Mouse (Mus musculus) liver, embryonic 13.5 days (tissue): ENCODE results near the gene Gm21560. TPM values are rescaled to one million over a fixed set of nuclear protein-coding genes. Genes with fewer than 3 reads are reported as not detected.
"Not testable (repeated sequence)": the region's sequence is repeated elsewhere in the genome, so short reads cannot be mapped to it uniquely, and the experiment has no call there.

ENCODE experiments used
- ATAC-seq: fragments of 200-750 bp; cut with Nextera tagmentation; 2 replicates; pipeline ENCODE4 v1.8.0; 2017; ENCODE audit warnings: low read depth, mild to moderate bottlenecking, moderate number of reproducible peaks, moderate library complexity
- DNase-seq: peaks from one replicate; pipeline ENCODE4 v3.0.0; 2022
- H3K27ac ChIP-seq: fragments of 300-500 bp; sonication (generic); 2 replicates; pipeline ENCODE4 v1.5.1; 2015; ENCODE audit warnings: moderate library complexity, mild to moderate bottlenecking, inconsistent platforms
- H3K27me3 ChIP-seq: fragments of 300-500 bp; sonication (generic); 2 replicates; pipeline ENCODE4 v1.6.1; 2015; ENCODE audit warnings: mild to moderate bottlenecking, inconsistent platforms
- H3K36me3 ChIP-seq: fragments of 300-500 bp; sonication (generic); 2 replicates; pipeline ENCODE4 v1.6.1; 2015; ENCODE audit warnings: mild to moderate bottlenecking, inconsistent platforms
- H3K4me1 ChIP-seq: fragments of 300-500 bp; sonication (generic); replicated peaks from 2 replicates; pipeline ENCODE4 v1.6.1; 2015; ENCODE audit warnings: inconsistent platforms
- H3K4me2 ChIP-seq: fragments of 300-500 bp; sonication (generic); 2 replicates; pipeline ENCODE4 v1.6.1; 2015; ENCODE audit warnings: inconsistent platforms, mild to moderate bottlenecking, moderate library complexity
- H3K4me3 ChIP-seq: fragments of 300-500 bp; sonication (generic); replicated peaks from 2 replicates; pipeline ENCODE4 v1.5.1; 2015; ENCODE audit warnings: mild to moderate bottlenecking, inconsistent platforms
- H3K9ac ChIP-seq: fragments of 300-500 bp; sonication (generic); 2 replicates; pipeline ENCODE4 v1.6.1; 2015; ENCODE audit warnings: mild to moderate bottlenecking, inconsistent platforms
- H3K9me3 ChIP-seq: fragments of 300-500 bp; sonication (generic); replicated peaks from 2 replicates; pipeline ENCODE4 v1.6.1; 2016; ENCODE audit warnings: inconsistent platforms
- WGBS: fragments of 180-500 bp; shearing (Covaris S2); methylation state at CpG from one replicate; pipeline ENCODE4 v1.1.7; 2015; ENCODE audit not compliant: insufficient replicate concordance; 5-methylcytosine and 5-hydroxymethylcytosine counted together
- polyA plus RNA-seq: library from polyadenylated mRNA; unstranded; fragments of >200 nt; fragmentation: Nextera tagmentation; extraction: Ambion mirVana; gene quantifications from 2 replicates; pipeline ENCODE4 v1.2.1, GENCODE M21; 2015

The Gm21560 gene
- polyA plus RNA-seq: not detected in 2 replicates

- not testable (repeated sequence) for ATAC-seq
Observed at GRCm38 (mm10) chr14:6219192-6219591, at the start of gene Gm21560. Gene Gm21560 (minus strand): TSS chr14:6219292.

GRCm38 (mm10) chr14:6163538-6163937 lies 55.6 kb downstream of the Gm21560 start:
- H3K4me3 ChIP-seq, DNase-seq, H3K4me1 ChIP-seq, H3K9me3 ChIP-seq, H3K9ac ChIP-seq, H3K27ac ChIP-seq, ATAC-seq, H3K27me3 ChIP-seq, H3K36me3 ChIP-seq, H3K4me2 ChIP-seq: not testable (repeated sequence)
- 74% methylated on average over 3 of the region's 9 CpGs for WGBS

More at GRCm38 (mm10) chr14:6219192-6219591, at the start of gene Gm21560:
- not testable (repeated sequence) for H3K9me3 ChIP-seq, DNase-seq, H3K36me3 ChIP-seq, H3K4me2 ChIP-seq, H3K4me1 ChIP-seq, H3K27ac ChIP-seq, H3K27me3 ChIP-seq, H3K9ac ChIP-seq, H3K4me3 ChIP-seq
- 59% methylated on average over 2 of the region's 2 CpGs for WGBS

- not testable (repeated sequence) for H3K27me3 ChIP-seq, H3K9ac ChIP-seq, H3K4me3 ChIP-seq, H3K4me1 ChIP-seq, H3K9me3 ChIP-seq, ATAC-seq, H3K27ac ChIP-seq, DNase-seq, H3K36me3 ChIP-seq, H3K4me2 ChIP-seq
- WGBS: 75% methylated on average over 1 of the region's 1 CpGs
Observed at GRCm38 (mm10) chr14:6161085-6161484, 58.0 kb downstream of the Gm21560 start.

Other genes starting within 250 kb of the Gm21560 start
- gene Gm3453, start 240.2 kb downstream of the Gm21560 start, polyA plus RNA-seq: not detected in 2 replicates
- gene Gm6337, start 161.0 kb downstream of the Gm21560 start, polyA plus RNA-seq: not detected in 2 replicates
- gene Gm8206, start 125.3 kb downstream of the Gm21560 start, polyA plus RNA-seq: not detected in 2 replicates
- gene Gm3468, start 110.6 kb downstream of the Gm21560 start, polyA plus RNA-seq: 0.08 and 0.09 TPM in 2 replicates
- gene Gm3476, start 93.5 kb downstream of the Gm21560 start, polyA plus RNA-seq: not detected in 2 replicates
- gene Gm3411, start 68.0 kb upstream of the Gm21560 start, polyA plus RNA-seq: not detected in 2 replicates
- not detected in 2 replicates for gene Gm21103, start 85.6 kb upstream of the Gm21560 start, polyA plus RNA-seq
- gene Gm3618, start 124.4 kb upstream of the Gm21560 start, polyA plus RNA-seq: not detected in 2 replicates
- not detected in 2 replicates for gene Gm16440, start 171.0 kb upstream of the Gm21560 start, polyA plus RNA-seq
- not detected in 2 replicates for gene Gm3591, start 193.2 kb upstream of the Gm21560 start, polyA plus RNA-seq
- not detected in 2 replicates for gene Gm3594, start 225.3 kb upstream of the Gm21560 start, polyA plus RNA-seq